Mouse (Mus musculus) MEL (cell line): ENCODE data around the gene Qars. TPM values are rescaled to one million over a fixed set of nuclear protein-coding genes. Genes with fewer than 3 reads are reported as not detected.

Experiments
- DNase-seq: peaks from one replicate; pipeline ENCODE4 v3.0.0; 2011; ENCODE audit warnings: low read depth, low spot score
- H3K27ac ChIP-seq: 2 replicates; pipeline ENCODE4 v1.5.1; 2012; ENCODE audit warnings: low read depth, mild to moderate bottlenecking, control low read depth, low read length, moderate library complexity; ENCODE audit not compliant: control insufficient read depth
- H3K27me3 ChIP-seq, 2 experiments: fragments of 150-350 bp in 1 of 2; sonication (generic) in 1 of 2; 2 replicates each; pipeline ENCODE4 v1.6.1; 2012; ENCODE audit warnings: low read length in 2 of 2, mild to moderate bottlenecking in 2 of 2, improper control_type of control experiment in 1 of 2, moderate library complexity in 1 of 2; ENCODE audit not compliant: insufficient read depth in 2 of 2, control insufficient read depth in 1 of 2
- H3K36me3 ChIP-seq, 2 experiments: 2 replicates each; pipeline ENCODE4 v1.6.1; 2012 to 2014; ENCODE audit warnings: low read length in 2 of 2, improper control_type of control experiment in 1 of 2, inconsistent platforms in 1 of 2, mild to moderate bottlenecking in 1 of 2; ENCODE audit not compliant: insufficient read depth in 2 of 2, control insufficient read depth in 1 of 2
- H3K4me1 ChIP-seq, 2 experiments: fragments of 150-350 bp in 1 of 2; sonication (generic) in 1 of 2; 2 replicates each; pipeline ENCODE4 v1.6.1; 2012; ENCODE audit warnings: low read length in 2 of 2, improper control_type of control experiment in 1 of 2, mild to moderate bottlenecking in 1 of 2; ENCODE audit not compliant: insufficient read depth in 2 of 2, control insufficient read depth in 1 of 2
- H3K4me3 ChIP-seq, 2 experiments: fragments of 150-350 bp in 1 of 2; sonication (generic) in 1 of 2; 2 replicates each; pipeline ENCODE4 v1.5.1; 2012; ENCODE audit warnings: low read depth in 2 of 2, low read length in 2 of 2, mild to moderate bottlenecking in 2 of 2, moderate library complexity in 2 of 2, control low read depth in 1 of 2, improper control_type of control experiment in 1 of 2; ENCODE audit not compliant: control insufficient read depth in 1 of 2, insufficient read depth in 1 of 2
- H3K79me2 ChIP-seq: 2 replicates; pipeline ENCODE4 v1.6.1; 2012; ENCODE audit warnings: mild to moderate bottlenecking, low read length, moderate library complexity; ENCODE audit not compliant: control insufficient read depth, poor library complexity, insufficient read depth
- H3K9ac ChIP-seq: 2 replicates; pipeline ENCODE4 v1.6.1; 2012; ENCODE audit warnings: low read depth, mild to moderate bottlenecking, control low read depth, low read length, moderate library complexity; ENCODE audit not compliant: control insufficient read depth, poor library complexity, severe bottlenecking
- H3K9me3 ChIP-seq: fragments of 150-350 bp; sonication (generic); replicated peaks from 2 replicates; pipeline ENCODE4 v1.6.1; 2012; ENCODE audit warnings: mild to moderate bottlenecking, low read length, improper control_type of control experiment, moderate library complexity; ENCODE audit not compliant: insufficient read depth
- JUND ChIP-seq: IDR thresholded peaks from 2 replicates; pipeline ENCODE4 v1.6.1; 2011; ENCODE audit warnings: low read depth, mild to moderate bottlenecking, improper control_type of control experiment, low read length
- MAFK ChIP-seq: IDR thresholded peaks from 2 replicates; pipeline ENCODE4 v1.6.1; 2011; ENCODE audit warnings: low read depth, mild to moderate bottlenecking, low read length, improper control_type of control experiment, borderline replicate concordance
- MAX ChIP-seq: IDR thresholded peaks from 2 replicates; pipeline ENCODE4 v1.6.1; 2011; ENCODE audit warnings: low read length, improper control_type of control experiment
- MEF2A ChIP-seq: IDR thresholded peaks from 2 replicates; pipeline ENCODE4 v1.6.1; 2014; ENCODE audit warnings: low read depth, mild to moderate bottlenecking, inconsistent platforms, low read length, improper control_type of control experiment; ENCODE audit not compliant: poor library complexity, insufficient replicate concordance, severe bottlenecking; ENCODE audit errors: extremely low read depth
- NRF1 ChIP-seq: IDR thresholded peaks from 2 replicates; pipeline ENCODE4 v1.6.1; 2014; ENCODE audit warnings: low read depth, mild to moderate bottlenecking, inconsistent platforms, low read length, improper control_type of control experiment, moderate library complexity; ENCODE audit not compliant: poor library complexity, insufficient read depth, severe bottlenecking
- POLR2A ChIP-seq, 2 experiments: IDR thresholded peaks; 2 replicates each; pipeline ENCODE4 v1.6.1; 2011 to 2012; ENCODE audit warnings: low read length in 2 of 2, mild to moderate bottlenecking in 2 of 2, control low read depth in 1 of 2, improper control_type of control experiment in 1 of 2, low read depth in 1 of 2, moderate library complexity in 1 of 2; ENCODE audit not compliant: control insufficient read depth in 1 of 2, insufficient read depth in 1 of 2, poor library complexity in 1 of 2
- POLR2AphosphoS2 ChIP-seq: IDR thresholded peaks from 2 replicates; pipeline ENCODE4 v1.6.1; 2011; ENCODE audit warnings: low read length, improper control_type of control experiment
- POLR2AphosphoS5 ChIP-seq: IDR thresholded peaks from 2 replicates; pipeline ENCODE4 v1.6.1; 2012; ENCODE audit warnings: low read depth, borderline replicate concordance, mild to moderate bottlenecking, inconsistent platforms, low read length, moderate library complexity, mixed read lengths
- TAL1 ChIP-seq: IDR thresholded peaks from 2 replicates; pipeline ENCODE4 v1.6.1; 2012; ENCODE audit warnings: mild to moderate bottlenecking, inconsistent platforms, low read length, moderate library complexity, mixed read lengths
- TCF12 ChIP-seq: IDR thresholded peaks from 2 replicates; pipeline ENCODE4 v1.6.1; 2014; ENCODE audit warnings: low read depth, mild to moderate bottlenecking, inconsistent platforms, low read length, improper control_type of control experiment, moderate library complexity
- UBTF ChIP-seq: IDR thresholded peaks from 2 replicates; pipeline ENCODE4 v1.6.1; 2012; ENCODE audit warnings: low read depth, mild to moderate bottlenecking, inconsistent platforms, low read length, improper control_type of control experiment, moderate library complexity, borderline replicate concordance; ENCODE audit not compliant: insufficient read depth
- polyA plus RNA-seq, 2 experiments: library from polyadenylated mRNA; stranded (reverse) in 1 of 2; unstranded in 1 of 2; fragments of >175 nt in 1 of 2; fragments of >200 nt in 1 of 2; gene quantifications; 2 replicates each; pipeline versions ENCODE4 v1.2.1 to v1.2.4; 2012; ENCODE audit warnings: low replicate concordance in 2 of 2, low read depth in 1 of 2; ENCODE audit not compliant: insufficient read length in 2 of 2, insufficient read depth in 1 of 2, missing spikeins in 1 of 2
- total RNA-seq: library from RNA; depleted of rRNA; stranded (reverse); fragments of 300-350 nt; gene quantifications from 2 replicates; pipeline ENCODE4 v1.2.3, GENCODE M21; 2012

The Qars gene
- total and polyA plus RNA-seq, 3 experiments = 286 to 407 TPM; not detected in 1

GRCm38 (mm10) chr9:108461675-108462074 lies 45.8 kb upstream of the Qars start:
- no peak for TF ChIP-seq UBTF
- TF ChIP-seq POLR2AphosphoS5 = no peak
- TF ChIP-seq TCF12 = no peak
- no peak for DNase-seq
- Histone ChIP-seq H3K4me3 (peak overlapping the region; percentile 80 to 96; a peak in 3 of 4 replicates), H3K27ac (no peak overlapping the region), H3K4me1 (peaks cover 10 to 28% of the 10 kb centered on the region in 2 experiments), H3K79me2 (peaks cover 16% of the 10 kb centered on the region), H3K36me3 (peaks cover 0 to 22% of the 10 kb centered on the region in 2 experiments; a peak in 2 of 4 replicates), H3K27me3 (no peaks in the 10 kb centered on the region), H3K9ac (peak overlapping the region; percentile 86; the same call in 1 of the 2 replicates), H3K9me3 (no peaks in the 10 kb centered on the region)

- peaks cover 16% of the 10 kb centered on the region for H3K79me2 ChIP-seq
- TF ChIP-seq POLR2AphosphoS2 (no peak), POLR2AphosphoS5 (no peak), NRF1 (no peak), POLR2A (IDR thresholded peaks at IDR 0.05; ENCODE audit: control insufficient read depth in 1 of 2, insufficient read depth in 1 of 2, low read depth in 1 of 2, low read length in 2 of 2, poor library complexity in 1 of 2) (no peak), TAL1 (no peak), JUND (no peak), MAFK (no peak), MEF2A (no peak), TCF12 (no peak)
- no peak overlapping the region for H3K9ac ChIP-seq
- no peak overlapping the region for H3K27ac ChIP-seq
- no peak overlapping the region for H3K4me3 ChIP-seq
- H3K27me3 ChIP-seq = no peaks in the 10 kb centered on the region
- no peaks in the 10 kb centered on the region for H3K9me3 ChIP-seq
- peaks cover 8 to 24% of the 10 kb centered on the region in 2 experiments for H3K4me1 ChIP-seq
- peaks cover 0 to 19% of the 10 kb centered on the region in 2 experiments; a peak in 2 of 4 replicates for H3K36me3 ChIP-seq
- DNase-seq = no peak
Observed at GRCm38 (mm10) chr9:108462192-108462591, 45.3 kb upstream of the Qars start.

- Histone ChIP-seq H3K79me2 (peaks cover 16% of the 10 kb centered on the region), H3K27ac (no peak overlapping the region), H3K9me3 (no peaks in the 10 kb centered on the region), H3K27me3 (no peaks in the 10 kb centered on the region), H3K9ac (no peak overlapping the region), H3K36me3 (peaks cover 0 to 19% of the 10 kb centered on the region in 2 experiments; a peak in 2 of 4 replicates), H3K4me1 (peaks cover 8 to 22% of the 10 kb centered on the region in 2 experiments), H3K4me3 (no peak overlapping the region)
- no peak for DNase-seq
- TF ChIP-seq TCF12 (no peak), MAX (no peak)
Observed at GRCm38 (mm10) chr9:108463713-108464112, 43.8 kb upstream of the Qars start.
